Mouse (Mus musculus) erythroblast, embryonic 14.5 days (primary cell): ENCODE measurements around the gene Sult4a1.

Experiments
- GATA1 ChIP-seq: IDR thresholded peaks from 2 replicates; pipeline ENCODE4 v1.6.1; 2012; ENCODE audit warnings: low read length, inconsistent platforms, mixed read lengths
- TAL1 ChIP-seq: IDR thresholded peaks from 3 replicates; pipeline ENCODE4 v1.6.1; 2012; ENCODE audit warnings: low read length, inconsistent platforms, mixed read lengths

- no peak for TF ChIP-seq TAL1
- no peak for TF ChIP-seq GATA1
These were observed 40.4 kb downstream of the Sult4a1 start, which contains the start of gene Efcab6 for GRCm38 (mm10) chr15:84065140-84065539.
